Mouse (Mus musculus): ENCODE results near the gene Nol7. TPM values are rescaled to one million over a fixed set of nuclear protein-coding genes. Genes with fewer than 3 reads are reported as not detected.

The Nol7 gene
- total and polyA plus RNA-seq, 3 experiments, result 165 to 329 (median 260) TPM

DNA sequence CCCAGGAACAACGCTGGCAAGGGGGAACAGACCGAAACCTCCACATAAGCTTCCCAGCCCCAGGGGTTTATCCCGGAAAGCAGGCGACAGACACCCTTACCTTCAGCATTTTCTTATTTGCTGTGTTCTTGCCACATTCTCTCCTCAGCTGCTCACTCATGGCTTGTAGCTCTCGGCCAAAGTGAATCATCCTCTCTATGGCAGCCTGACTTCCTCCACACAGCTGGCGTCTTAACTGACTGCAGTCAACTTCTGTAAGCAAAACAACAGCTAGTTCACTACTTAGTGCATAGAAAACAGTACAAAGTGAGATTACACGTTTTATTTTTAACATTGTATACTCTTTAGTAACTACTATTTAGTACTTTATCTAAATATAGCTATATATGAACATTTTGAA is 14.1 kb downstream of the Nol7 start:
- Histone ChIP-seq H3K9me3 (replicated peaks; ENCODE audit: low read length) (no peaks in the 10 kb centered on the region), H3K4me2 (ENCODE audit: insufficient read depth, low read depth, poor library complexity, severe bottlenecking) (no peak overlapping the region), H3K79me2 (replicated peaks; ENCODE audit: control insufficient read depth, extremely low read depth, insufficient read depth, poor library complexity, severe bottlenecking) (no peaks in the 10 kb centered on the region), H3K27ac (ENCODE audit: insufficient read depth, low read depth) (no peak overlapping the region), H3K4me1 (ENCODE audit: control insufficient read depth in 1 of 2, insufficient read depth in 2 of 2) (peaks cover 0 to 10% of the 10 kb centered on the region in 2 experiments; a peak in 2 of 4 replicates), H3K36me3 (replicated peaks in 1 of 2; ENCODE audit: control insufficient read depth in 1 of 2, insufficient read depth in 1 of 2, low read length in 1 of 2) (peaks cover 35 to 79% of the 10 kb centered on the region in 2 experiments), H3K9ac (ENCODE audit: insufficient read depth, low read depth) (no peak overlapping the region), H3K27me3 (replicated peaks) (no peaks in the 10 kb centered on the region), H3K4me3 (replicated peaks in 1 of 3; ENCODE audit: low read depth in 2 of 3, low read length in 2 of 3, poor library complexity in 1 of 3) (no peak overlapping the region)
- dilution Hi-C loops (cut with MboI; ENCODE audit: extremely low pct_ligation_motif_present, extremely low pct_unique_long_range_greater_than_20kb, low sequenced_read_pairs) (no loop called here), in situ Hi-C loops (cut with MboI; ENCODE audit: low pct_ligation_motif_present, low pct_unique_long_range_greater_than_20kb, low sequenced_read_pairs) (no loop called here)
- TF ChIP-seq MAX (IDR thresholded peaks at IDR 0.05; ENCODE audit: low read length) (no peak), SIN3A (IDR thresholded peaks at IDR 0.05; ENCODE audit: low read length) (no peak)
- no peak for DNase-seq (ENCODE audit: extremely low read depth)

DNA sequence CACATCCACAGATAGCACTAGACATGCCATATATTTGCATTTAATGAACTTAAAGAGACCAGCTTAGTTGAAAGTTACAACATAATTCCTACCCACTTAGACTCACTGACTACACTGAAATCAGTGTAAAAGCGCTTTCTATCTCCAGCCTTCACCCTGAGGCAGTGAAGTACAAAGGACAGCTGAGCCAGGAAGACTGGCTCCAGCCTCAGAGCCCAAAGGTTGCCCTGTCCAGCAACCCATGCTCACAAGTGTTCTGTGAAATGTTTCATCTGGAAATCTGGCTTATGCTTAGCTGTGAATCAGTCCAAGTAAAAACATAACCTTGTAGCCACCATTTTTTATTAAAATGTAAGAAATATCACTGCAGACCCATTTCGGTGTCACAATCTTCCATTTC is 15.4 kb downstream of the Nol7 start:
- Histone ChIP-seq H3K79me2 (replicated peaks; ENCODE audit: control insufficient read depth, extremely low read depth, insufficient read depth, poor library complexity, severe bottlenecking) (no peaks in the 10 kb centered on the region), H3K4me3 (replicated peaks in 1 of 3; ENCODE audit: low read depth in 2 of 3, low read length in 2 of 3, poor library complexity in 1 of 3) (no peak overlapping the region), H3K4me1 (ENCODE audit: control insufficient read depth in 1 of 2, insufficient read depth in 2 of 2) (peaks cover 0 to 10% of the 10 kb centered on the region in 2 experiments; a peak in 2 of 4 replicates), H3K27me3 (replicated peaks) (no peaks in the 10 kb centered on the region), H3K27ac (ENCODE audit: insufficient read depth, low read depth) (no peak overlapping the region), H3K9ac (ENCODE audit: insufficient read depth, low read depth) (no peak overlapping the region), H3K36me3 (replicated peaks in 1 of 2; ENCODE audit: control insufficient read depth in 1 of 2, insufficient read depth in 1 of 2, low read length in 1 of 2) (peaks cover 36 to 80% of the 10 kb centered on the region in 2 experiments), H3K4me2 (ENCODE audit: insufficient read depth, low read depth, poor library complexity, severe bottlenecking) (no peak overlapping the region), H3K9me3 (replicated peaks; ENCODE audit: low read length) (no peaks in the 10 kb centered on the region)
- TF ChIP-seq EP300 (IDR thresholded peaks at IDR 0.05; ENCODE audit: low read length) (no peak), UBTF (IDR thresholded peaks at IDR 0.05; ENCODE audit: low read depth, low read length) (no peak), MAX (IDR thresholded peaks at IDR 0.05; ENCODE audit: low read length) (no peak), POLR2A (IDR thresholded peaks at IDR 0.05; ENCODE audit: low read depth, low read length) (no peak), SMC3 (IDR thresholded peaks at IDR 0.05; ENCODE audit: low read depth, low read length) (no peak), ZNF384 (IDR thresholded peaks at IDR 0.05; ENCODE audit: low read depth, low read length) (no peak), CTCF (conservative IDR thresholded peaks at IDR 0.05 in 1 of 2, IDR thresholded peaks at IDR 0.05 in 1 of 2; ENCODE audit: low read depth in 2 of 2, low read length in 2 of 2) (no peak), KAT2A (IDR thresholded peaks at IDR 0.05; ENCODE audit: insufficient replicate concordance, low read length) (no peak), MAFK (IDR thresholded peaks at IDR 0.05; ENCODE audit: insufficient replicate concordance, low read length) (no peak), JUND (conservative IDR thresholded peaks at IDR 0.05; ENCODE audit: low read depth, low read length) (no peak), RCOR1 (conservative IDR thresholded peaks at IDR 0.05; ENCODE audit: low read depth, low read length) (no peak), ZMIZ1 (IDR thresholded peaks at IDR 0.05; ENCODE audit: low read depth, low read length) (no peak), CHD1 (IDR thresholded peaks at IDR 0.05; ENCODE audit: low read depth, low read length) (no peak), NELFE (IDR thresholded peaks at IDR 0.05; ENCODE audit: low read depth, low read length) (no peak), POLR2AphosphoS2 (IDR thresholded peaks at IDR 0.05; ENCODE audit: low read depth, low read length) (no peak), NRF1 (IDR thresholded peaks at IDR 0.05; ENCODE audit: low read depth, low read length) (no peak), ZC3H11A (IDR thresholded peaks at IDR 0.05; ENCODE audit: low read depth, low read length) (no peak), MXI1 (IDR thresholded peaks at IDR 0.05; ENCODE audit: low read depth, low read length) (no peak)
- dilution Hi-C loops (cut with MboI; ENCODE audit: extremely low pct_ligation_motif_present, extremely low pct_unique_long_range_greater_than_20kb, low sequenced_read_pairs) (no loop called here), in situ Hi-C loops (cut with MboI; ENCODE audit: low pct_ligation_motif_present, low pct_unique_long_range_greater_than_20kb, low sequenced_read_pairs) (no loop called here)
- no peak for DNase-seq (ENCODE audit: extremely low read depth)
